Mouse (Mus musculus) cerebral cortex, adult 2 months (tissue): ENCODE measurements around the gene AC170998.1.

Experiments
- WGBS: fragments of 180-500 bp; shearing (Covaris S2); methylation state at CpG from one replicate; pipeline ENCODE4 v1.1.7; 2018; 5-methylcytosine and 5-hydroxymethylcytosine counted together

Gene AC170998.1

GRCm38 (mm10) chr17:28757470-28757869 lies 31.6 kb downstream of the AC170998.1 start:
- WGBS: 54% methylated on average over 2 of the region's 2 CpGs

GRCm38 (mm10) chr17:28760736-28761312 lies 34.9 kb downstream of the AC170998.1 start:
- 82% methylated on average over 8 of the region's 8 CpGs for WGBS

- WGBS: 7% methylated on average over 3 of the region's 3 CpGs
These were observed 36.0 kb downstream of the AC170998.1 start for GRCm38 (mm10) chr17:28761871-28762270.

DNA sequence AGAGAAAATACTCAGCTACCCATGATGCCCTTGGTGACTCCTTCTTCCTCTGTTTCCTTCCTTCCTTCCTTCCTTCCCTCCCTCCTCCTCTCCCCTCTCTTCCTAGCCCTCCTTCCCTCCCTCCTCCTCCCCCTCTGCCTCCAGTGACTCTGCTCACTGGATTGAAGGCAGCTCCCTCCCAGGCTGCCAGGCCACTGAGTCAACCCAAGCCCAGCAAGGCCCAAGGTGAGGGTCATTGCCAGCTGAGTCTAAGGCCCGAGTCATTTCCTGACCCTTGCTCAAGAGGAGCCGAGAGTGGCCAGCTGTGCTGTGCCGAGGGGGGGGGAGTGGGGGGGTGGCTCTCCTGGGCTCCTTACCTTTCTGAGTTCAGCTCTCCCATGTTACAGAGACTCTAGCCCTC lies 40.3 kb downstream of the AC170998.1 start:
- WGBS: 74% methylated on average over 3 of the region's 3 CpGs

DNA sequence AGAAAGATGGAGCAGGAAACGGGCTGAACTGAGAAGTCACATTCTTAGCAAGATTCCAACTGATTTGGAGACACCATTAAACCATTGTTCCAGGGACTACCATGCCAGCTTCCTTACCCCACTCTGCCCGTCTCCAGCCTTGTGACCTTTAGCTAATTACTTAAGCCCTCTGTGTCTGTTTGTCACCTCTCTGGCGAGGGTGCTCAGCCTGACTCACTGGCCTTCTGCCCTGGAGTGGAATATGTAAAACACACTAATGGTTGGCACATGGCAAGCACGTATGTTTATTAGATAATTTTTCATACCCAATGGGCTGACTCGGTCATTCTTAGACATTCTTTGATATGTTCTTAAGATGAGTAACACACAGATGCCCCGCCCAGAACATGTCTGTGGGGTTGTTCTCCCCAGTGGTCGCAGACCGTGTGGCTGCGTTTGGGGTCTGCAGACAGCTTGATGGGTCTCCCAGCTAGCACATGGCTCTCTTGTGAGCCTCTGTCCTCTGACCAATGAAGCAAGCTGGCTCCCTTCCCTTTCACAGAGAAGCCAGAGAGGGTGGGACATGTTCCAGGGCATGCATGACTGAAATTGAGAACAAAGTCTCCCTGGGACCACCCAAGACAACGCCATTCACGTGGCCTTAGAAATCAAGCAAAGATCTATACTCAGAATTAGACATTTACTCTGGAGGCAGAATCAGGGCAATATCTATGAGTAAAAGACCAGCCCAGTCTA lies 41.1 kb downstream of the AC170998.1 start:
- 78% methylated on average over 11 of the region's 11 CpGs for WGBS

DNA sequence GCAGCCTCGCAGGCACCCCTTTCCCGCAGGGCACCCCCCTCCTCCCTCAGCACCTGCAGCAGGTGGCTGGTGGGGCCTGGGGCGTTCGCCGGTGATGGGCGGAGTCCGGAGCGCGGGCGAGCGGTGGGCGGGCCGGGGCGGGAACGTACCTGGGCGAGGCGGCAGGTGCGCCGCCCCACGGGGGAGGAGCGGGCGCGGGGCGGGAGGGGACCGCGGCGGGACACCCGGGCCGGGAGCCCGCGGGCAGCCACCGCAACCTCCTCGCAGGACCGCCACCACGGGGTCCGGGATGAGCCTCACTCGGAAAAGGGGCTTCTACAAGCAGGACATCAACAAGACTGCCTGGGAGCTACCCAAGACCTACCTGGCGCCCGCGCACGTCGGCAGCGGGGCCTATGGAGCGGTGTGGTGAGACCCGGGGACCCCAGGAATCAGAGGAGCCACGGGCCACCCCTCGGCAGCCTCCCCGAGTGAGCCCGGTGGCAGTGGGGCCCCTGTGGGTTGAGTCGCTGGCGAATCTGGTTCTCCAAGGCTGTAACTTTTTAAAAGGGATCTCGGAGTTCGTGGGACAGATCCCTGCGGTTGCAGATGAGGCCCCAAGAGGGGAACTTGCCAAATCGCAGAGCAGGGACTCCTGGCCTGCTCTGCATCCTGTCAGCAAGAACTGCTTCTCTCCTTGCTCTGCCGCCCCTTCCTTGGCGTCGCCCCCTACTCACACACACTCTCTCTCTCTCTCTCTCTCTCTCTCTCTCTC lies 43.4 kb downstream of the AC170998.1 start, which contains the start of gene Mapk13:
Gene Mapk13, plus strand, starts transcription at position 177 of the 754 bp plus-strand sequence.
- 3% methylated on average over 54 of the region's 58 CpGs for WGBS

GRCm38 (mm10) chr17:28769875-28770421 lies 44.1 kb downstream of the AC170998.1 start:
- WGBS: 4% methylated on average over 24 of the region's 24 CpGs

DNA sequence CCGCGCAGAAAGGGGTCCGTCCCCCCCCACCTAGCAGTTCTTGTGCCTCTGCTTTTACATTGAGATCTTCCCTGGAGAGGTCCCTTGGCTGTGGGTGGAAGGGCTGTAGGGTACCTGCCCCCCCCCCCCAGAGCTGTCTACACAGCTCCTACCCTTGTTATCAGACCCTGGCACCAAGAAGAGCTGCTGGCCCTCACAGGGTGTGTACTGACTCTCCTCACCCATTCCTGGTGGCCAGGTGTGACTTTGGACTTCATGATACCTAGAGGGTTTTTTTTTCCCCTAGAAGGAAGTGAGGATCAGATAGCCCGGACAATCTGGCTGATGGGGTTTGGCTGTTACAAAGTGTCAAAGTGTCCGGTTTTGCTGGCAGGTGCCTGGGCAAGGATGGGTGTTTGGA lies 45.4 kb downstream of the AC170998.1 start:
- WGBS: 97% methylated on average over 5 of the region's 5 CpGs

DNA sequence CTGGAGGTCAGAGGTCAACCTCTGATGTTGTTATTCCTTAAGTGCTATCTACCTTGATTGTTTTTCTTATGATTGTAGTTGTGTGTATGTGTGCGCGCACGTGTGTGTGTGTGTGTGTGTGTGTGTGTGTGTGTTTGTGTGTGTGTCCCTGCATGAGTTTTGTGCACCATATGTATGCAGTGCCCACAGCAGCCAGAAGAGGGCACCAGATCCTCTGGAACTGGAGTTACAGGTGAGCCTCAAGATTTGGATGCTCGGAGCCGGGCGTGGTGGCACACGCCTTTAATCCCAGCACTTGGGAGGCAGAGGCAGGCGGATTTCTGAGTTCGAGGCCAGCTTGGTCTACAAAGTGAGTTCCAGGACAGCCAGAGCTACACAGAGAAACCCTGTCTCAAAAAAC lies 48.4 kb downstream of the AC170998.1 start:
- WGBS: 96% methylated on average over 9 of the region's 9 CpGs

DNA sequence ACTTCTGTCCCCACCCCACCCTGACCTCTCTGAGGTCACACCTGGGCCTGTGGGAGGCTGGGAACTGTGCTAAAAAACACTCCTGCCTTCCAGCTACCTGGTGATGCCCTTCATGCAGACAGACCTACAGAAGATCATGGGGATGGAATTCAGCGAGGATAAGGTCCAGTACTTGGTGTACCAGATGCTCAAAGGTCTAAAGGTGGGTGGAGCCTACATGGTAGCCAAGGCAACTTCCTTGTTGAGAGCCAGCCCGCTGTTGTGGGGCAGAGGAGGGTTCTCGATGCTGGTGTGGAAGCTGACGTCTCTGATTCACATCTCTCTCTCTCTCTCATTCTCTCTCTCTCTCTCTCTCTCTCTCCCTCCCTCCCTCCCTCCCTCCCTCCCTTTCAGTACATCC lies 49.3 kb downstream of the AC170998.1 start:
- WGBS: 73% methylated on average over 4 of the region's 4 CpGs
